Mouse (Mus musculus): ENCODE data around the gene Rnf183. TPM values are rescaled to one million over a fixed set of nuclear protein-coding genes. Genes with fewer than 3 reads are reported as not detected.

Rnf183 gene
- polyA plus RNA-seq, 1 experiment from 2014 or later, result not detected

DNA sequence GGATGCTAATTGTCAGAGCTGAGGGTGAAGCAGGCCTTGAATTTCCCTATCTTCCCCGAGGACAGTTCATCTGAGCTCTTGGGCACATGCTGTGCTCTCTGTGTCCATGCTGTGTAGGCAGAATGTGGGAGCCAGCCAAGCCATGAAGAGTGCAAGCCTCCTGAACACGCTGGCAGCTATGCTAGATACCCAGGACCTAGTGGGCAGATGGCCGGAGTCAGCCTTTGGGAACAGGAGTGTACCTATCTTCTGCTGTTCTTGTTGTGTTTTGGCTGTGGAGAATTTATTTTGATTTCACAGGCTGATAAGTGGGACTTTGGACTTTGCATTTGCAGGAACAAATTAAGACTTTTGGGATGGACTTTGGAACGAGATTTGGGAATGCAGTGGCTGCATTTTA is 5.5 kb upstream of the Rnf183 start:
- ATAC-seq (ENCODE audit: insufficient number of reproducible peaks, insufficient read depth, low FRiP score, low read depth), result no peak
- Histone ChIP-seq H3K36me3 (ENCODE audit: control insufficient read depth, insufficient read depth, low read length) (no peaks in the 10 kb centered on the region), H3K4me3 (ENCODE audit: control insufficient read depth in 1 of 2, insufficient read depth in 1 of 2, low read depth in 1 of 2, low read length in 2 of 2) (no peak overlapping the region), H3K4me1 (ENCODE audit: control insufficient read depth in 2 of 2, insufficient read depth in 2 of 2, low read length in 2 of 2) (no peaks in the 10 kb centered on the region), H3K9me3 (ENCODE audit: control insufficient read depth, low read length) (no peaks in the 10 kb centered on the region), H3K27ac (replicated peaks in 1 of 2; ENCODE audit: control insufficient read depth in 1 of 2, insufficient read depth in 1 of 2, low read depth in 2 of 2, low read length in 2 of 2) (no peak overlapping the region), H3K27me3 (ENCODE audit: control insufficient read depth, insufficient read depth, low read length) (no peaks in the 10 kb centered on the region), H3K9ac (ENCODE audit: low read length) (no peak overlapping the region), H3K4me2 (ENCODE audit: low read length) (no peak overlapping the region)
- WGBS, result 70% methylated on average over 4 of the region's 4 CpGs

DNA sequence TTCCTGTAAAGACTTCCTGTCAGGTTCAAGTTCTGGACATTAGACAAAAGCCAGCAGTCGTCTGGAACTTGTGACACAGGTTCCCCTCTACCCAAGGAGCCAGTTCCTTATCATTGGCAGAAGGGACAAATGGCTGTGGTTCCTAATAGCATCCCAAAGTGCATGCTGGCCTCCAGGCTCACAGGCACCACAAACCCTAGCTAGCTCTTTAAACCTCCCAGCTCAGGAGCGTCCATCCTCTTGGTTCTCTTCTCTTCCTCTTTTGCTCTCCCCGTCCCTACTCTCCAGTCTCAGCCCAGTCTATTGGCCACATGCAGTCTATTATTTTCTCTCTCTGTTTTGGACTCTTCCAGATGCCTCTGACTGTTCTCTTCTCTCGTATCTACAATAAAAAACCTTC is 4.7 kb upstream of the Rnf183 start:
- no peak overlapping the region for H3K27ac ChIP-seq (replicated peaks in 1 of 2; ENCODE audit: control insufficient read depth in 1 of 2, insufficient read depth in 1 of 2, low read depth in 2 of 2, low read length in 2 of 2)
- WGBS, result 58% methylated on average over 4 of the region's 4 CpGs
- no peak for ATAC-seq (ENCODE audit: insufficient number of reproducible peaks, insufficient read depth, low FRiP score, low read depth)
- H3K36me3 ChIP-seq (ENCODE audit: control insufficient read depth, insufficient read depth, low read length), result no peaks in the 10 kb centered on the region
- no peak overlapping the region for H3K4me2 ChIP-seq (ENCODE audit: low read length)
- H3K4me3 ChIP-seq (ENCODE audit: control insufficient read depth in 1 of 2, insufficient read depth in 1 of 2, low read depth in 1 of 2, low read length in 2 of 2), result no peak overlapping the region
- H3K9me3 ChIP-seq (ENCODE audit: control insufficient read depth, low read length), result no peaks in the 10 kb centered on the region
- H3K27me3 ChIP-seq (ENCODE audit: control insufficient read depth, insufficient read depth, low read length), result no peaks in the 10 kb centered on the region
- no peak overlapping the region for H3K9ac ChIP-seq (ENCODE audit: low read length)
- no peaks in the 10 kb centered on the region for H3K4me1 ChIP-seq (ENCODE audit: control insufficient read depth in 2 of 2, insufficient read depth in 2 of 2, low read length in 2 of 2)

DNA sequence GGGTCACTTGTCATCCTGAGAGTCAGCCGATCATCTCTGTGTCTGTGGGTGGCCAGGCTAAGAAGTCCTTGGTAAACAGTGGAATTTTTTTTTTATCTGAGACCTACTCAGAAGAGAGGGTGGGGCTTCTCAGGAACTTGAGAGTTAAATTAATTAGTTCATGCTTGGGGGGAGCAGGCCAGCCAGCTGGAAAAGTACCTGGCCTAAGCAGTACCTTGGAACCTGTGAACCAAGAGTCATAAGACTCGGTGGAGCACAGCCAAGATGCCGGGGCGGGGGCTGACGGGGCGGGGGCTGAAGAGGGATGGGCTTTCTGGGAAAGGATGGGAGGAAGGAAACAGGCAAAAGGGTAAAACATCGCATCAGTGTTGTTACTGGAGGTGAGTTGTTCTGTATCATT is 2.8 kb upstream of the Rnf183 start:
- no peaks in the 10 kb centered on the region for H3K9me3 ChIP-seq (ENCODE audit: control insufficient read depth, low read length)
- no peaks in the 10 kb centered on the region for H3K27me3 ChIP-seq (ENCODE audit: control insufficient read depth, insufficient read depth, low read length)
- no peak overlapping the region for H3K9ac ChIP-seq (ENCODE audit: low read length)
- no peak overlapping the region for H3K4me3 ChIP-seq (ENCODE audit: control insufficient read depth in 1 of 2, insufficient read depth in 1 of 2, low read depth in 1 of 2, low read length in 2 of 2)
- no peak overlapping the region for H3K27ac ChIP-seq (replicated peaks in 1 of 2; ENCODE audit: control insufficient read depth in 1 of 2, insufficient read depth in 1 of 2, low read depth in 2 of 2, low read length in 2 of 2)
- no peaks in the 10 kb centered on the region for H3K4me1 ChIP-seq (ENCODE audit: control insufficient read depth in 2 of 2, insufficient read depth in 2 of 2, low read length in 2 of 2)
- H3K36me3 ChIP-seq (ENCODE audit: control insufficient read depth, insufficient read depth, low read length), result no peaks in the 10 kb centered on the region
- 89% methylated on average over 7 of the region's 7 CpGs for WGBS
- no peak overlapping the region for H3K4me2 ChIP-seq (ENCODE audit: low read length)
- ATAC-seq (ENCODE audit: insufficient number of reproducible peaks, insufficient read depth, low FRiP score, low read depth), result no peak

DNA sequence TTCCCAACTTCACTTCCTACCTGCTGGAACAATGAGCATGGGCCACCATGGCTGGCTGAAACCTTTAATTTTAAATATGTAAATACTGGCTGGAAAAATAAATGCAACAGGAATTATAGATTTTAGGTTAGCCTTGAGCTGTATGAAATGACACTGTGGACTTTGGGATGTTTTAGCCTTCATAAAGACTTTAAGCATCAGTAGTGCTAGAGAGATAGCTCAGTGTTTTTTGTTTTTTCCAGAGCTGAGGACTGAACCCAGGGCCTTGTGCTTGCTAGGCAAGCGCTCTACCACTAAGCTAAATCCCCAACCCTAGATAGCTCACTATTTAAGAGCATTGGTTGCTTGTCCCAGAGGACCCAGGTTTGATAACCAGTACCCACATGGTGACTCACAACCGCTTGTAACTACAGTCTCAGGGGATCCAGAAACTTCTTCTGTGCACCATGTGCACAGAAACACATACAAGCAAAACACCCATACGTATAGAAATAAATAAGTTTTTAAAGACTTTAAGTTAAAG is 2.3 kb upstream of the Rnf183 start:
- Histone ChIP-seq H3K4me1 (ENCODE audit: control insufficient read depth in 2 of 2, insufficient read depth in 2 of 2, low read length in 2 of 2) (no peaks in the 10 kb centered on the region), H3K9ac (ENCODE audit: low read length) (no peak overlapping the region), H3K4me3 (ENCODE audit: control insufficient read depth in 1 of 2, insufficient read depth in 1 of 2, low read depth in 1 of 2, low read length in 2 of 2) (no peak overlapping the region), H3K27ac (replicated peaks in 1 of 2; ENCODE audit: control insufficient read depth in 1 of 2, insufficient read depth in 1 of 2, low read depth in 2 of 2, low read length in 2 of 2) (no peak overlapping the region), H3K27me3 (ENCODE audit: control insufficient read depth, insufficient read depth, low read length) (no peaks in the 10 kb centered on the region), H3K36me3 (ENCODE audit: control insufficient read depth, insufficient read depth, low read length) (no peaks in the 10 kb centered on the region), H3K9me3 (ENCODE audit: control insufficient read depth, low read length) (no peaks in the 10 kb centered on the region), H3K4me2 (ENCODE audit: low read length) (no peak overlapping the region)
- 77% methylated on average over 3 of the region's 3 CpGs for WGBS
- no peak for ATAC-seq (ENCODE audit: insufficient number of reproducible peaks, insufficient read depth, low FRiP score, low read depth)

DNA sequence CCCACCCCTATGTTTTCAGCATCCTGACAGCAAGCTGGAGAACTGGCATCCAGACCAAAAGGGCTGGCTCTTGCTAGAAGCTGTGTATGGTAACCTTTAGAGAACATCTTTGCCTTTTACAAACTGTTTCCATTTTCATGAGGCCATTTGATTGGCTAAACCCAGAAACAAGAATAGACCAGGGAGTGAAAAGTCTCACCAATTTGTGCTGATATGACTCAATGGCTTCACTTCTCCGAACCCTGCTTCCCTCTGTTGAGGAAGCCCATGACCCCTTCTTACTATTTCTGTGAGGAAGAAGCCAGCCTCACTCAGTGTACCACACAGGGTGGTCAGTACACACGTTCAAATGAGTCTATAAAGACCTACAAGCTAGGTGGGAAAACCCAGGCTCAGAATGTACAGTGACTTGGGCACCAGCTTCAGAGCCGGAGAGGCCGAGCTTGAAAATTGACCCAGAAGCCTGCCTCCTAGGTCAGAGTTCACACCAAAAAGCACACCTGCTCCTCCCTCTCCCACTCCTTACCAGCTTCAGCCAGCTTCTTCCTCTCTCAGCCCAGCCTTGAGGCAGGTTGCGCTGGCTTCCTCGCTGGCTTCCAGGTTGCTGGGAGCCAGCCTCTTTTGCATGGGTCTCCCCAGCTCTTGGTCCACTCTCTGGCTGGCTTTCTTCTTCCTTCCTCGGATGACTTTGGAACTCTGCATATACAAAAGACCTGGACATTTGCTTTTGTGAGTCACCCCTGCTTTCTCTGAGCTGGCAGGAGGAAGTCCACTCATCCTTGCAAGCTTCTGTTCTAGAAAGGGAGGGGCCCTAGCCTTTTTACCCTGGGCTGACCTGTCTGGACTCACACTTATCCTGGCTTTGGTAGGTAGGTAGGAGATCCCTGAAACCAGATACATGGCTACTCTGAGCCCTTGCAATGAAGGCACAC is 847 bp downstream of the Rnf183 start:
- no peaks in the 10 kb centered on the region for H3K36me3 ChIP-seq (ENCODE audit: control insufficient read depth, insufficient read depth, low read length)
- no peaks in the 10 kb centered on the region for H3K9me3 ChIP-seq (ENCODE audit: control insufficient read depth, low read length)
- H3K4me2 ChIP-seq (ENCODE audit: low read length), result no peak overlapping the region
- no peak overlapping the region for H3K27ac ChIP-seq (replicated peaks in 1 of 2; ENCODE audit: control insufficient read depth in 1 of 2, insufficient read depth in 1 of 2, low read depth in 2 of 2, low read length in 2 of 2)
- no peak for ATAC-seq (ENCODE audit: insufficient number of reproducible peaks, insufficient read depth, low FRiP score, low read depth)
- WGBS, result 66% methylated on average over 7 of the region's 7 CpGs
- no peak overlapping the region for H3K9ac ChIP-seq (ENCODE audit: low read length)
- H3K27me3 ChIP-seq (ENCODE audit: control insufficient read depth, insufficient read depth, low read length), result no peaks in the 10 kb centered on the region
- no peaks in the 10 kb centered on the region for H3K4me1 ChIP-seq (ENCODE audit: control insufficient read depth in 2 of 2, insufficient read depth in 2 of 2, low read length in 2 of 2)
- H3K4me3 ChIP-seq (ENCODE audit: control insufficient read depth in 1 of 2, insufficient read depth in 1 of 2, low read depth in 1 of 2, low read length in 2 of 2), result no peak overlapping the region

DNA sequence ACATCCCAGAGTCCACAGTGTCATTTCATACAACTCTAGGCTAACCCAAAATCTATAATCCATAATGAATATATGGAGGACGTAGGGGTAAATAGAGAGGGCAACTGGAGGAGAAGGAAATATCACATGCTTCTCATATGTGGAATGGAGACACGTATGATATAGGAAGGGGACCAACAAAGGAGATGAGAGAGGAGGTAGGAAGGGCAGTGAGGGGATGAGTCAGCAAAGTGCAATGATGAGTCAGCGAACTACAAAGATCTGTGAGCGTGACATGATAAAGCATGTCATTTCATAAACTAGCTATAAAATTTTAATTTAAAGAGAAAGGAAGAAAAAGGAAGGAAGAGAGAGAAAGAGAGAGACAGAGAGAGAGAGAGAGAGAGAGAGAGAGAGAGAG is 3.5 kb downstream of the Rnf183 start:
- no peak overlapping the region for H3K4me3 ChIP-seq (ENCODE audit: control insufficient read depth in 1 of 2, insufficient read depth in 1 of 2, low read depth in 1 of 2, low read length in 2 of 2)
- ATAC-seq (ENCODE audit: insufficient number of reproducible peaks, insufficient read depth, low FRiP score, low read depth), result no peak
- H3K4me1 ChIP-seq (ENCODE audit: control insufficient read depth in 2 of 2, insufficient read depth in 2 of 2, low read length in 2 of 2), result peaks cover 0 to 3% of the 10 kb centered on the region in 2 experiments; a peak in 1 of 4 replicates
- no peaks in the 10 kb centered on the region for H3K36me3 ChIP-seq (ENCODE audit: control insufficient read depth, insufficient read depth, low read length)
- no peaks in the 10 kb centered on the region for H3K27me3 ChIP-seq (ENCODE audit: control insufficient read depth, insufficient read depth, low read length)
- no peak overlapping the region for H3K27ac ChIP-seq (replicated peaks in 1 of 2; ENCODE audit: control insufficient read depth in 1 of 2, insufficient read depth in 1 of 2, low read depth in 2 of 2, low read length in 2 of 2)
- no peaks in the 10 kb centered on the region for H3K9me3 ChIP-seq (ENCODE audit: control insufficient read depth, low read length)
- WGBS, result 73% methylated on average over 4 of the region's 4 CpGs
- no peak overlapping the region for H3K9ac ChIP-seq (ENCODE audit: low read length)
- H3K4me2 ChIP-seq (ENCODE audit: low read length), result no peak overlapping the region

DNA sequence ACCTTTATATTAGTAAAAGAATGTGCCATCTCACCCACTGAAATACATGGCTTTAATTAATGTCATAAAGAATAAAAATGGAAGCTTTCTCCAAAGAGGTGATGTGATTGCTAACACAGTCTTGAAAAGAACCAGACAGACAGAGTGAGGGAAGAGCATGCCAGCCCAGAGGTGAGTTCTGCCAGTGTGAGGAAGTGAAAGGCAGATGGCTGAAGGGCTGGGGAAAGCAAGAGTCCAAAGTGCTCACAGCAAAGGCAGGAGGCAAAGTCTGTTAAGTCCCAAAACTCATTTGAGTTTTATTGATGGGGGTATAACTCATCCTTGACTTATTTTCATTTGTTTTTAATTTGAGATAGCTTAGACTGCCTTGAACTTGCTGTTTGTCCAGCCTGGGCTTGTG is 4.4 kb downstream of the Rnf183 start:
- Histone ChIP-seq H3K9ac (ENCODE audit: low read length) (no peak overlapping the region), H3K36me3 (ENCODE audit: control insufficient read depth, insufficient read depth, low read length) (peaks cover under 1% of the 10 kb centered on the region; the same call in 1 of the 2 replicates), H3K27ac (replicated peaks in 1 of 2; ENCODE audit: control insufficient read depth in 1 of 2, insufficient read depth in 1 of 2, low read depth in 2 of 2, low read length in 2 of 2) (no peak overlapping the region), H3K4me1 (ENCODE audit: control insufficient read depth in 2 of 2, insufficient read depth in 2 of 2, low read length in 2 of 2) (peaks cover 0 to 3% of the 10 kb centered on the region in 2 experiments; a peak in 1 of 4 replicates), H3K4me2 (ENCODE audit: low read length) (no peak overlapping the region), H3K9me3 (ENCODE audit: control insufficient read depth, low read length) (no peaks in the 10 kb centered on the region), H3K4me3 (ENCODE audit: control insufficient read depth in 1 of 2, insufficient read depth in 1 of 2, low read depth in 1 of 2, low read length in 2 of 2) (no peak overlapping the region), H3K27me3 (ENCODE audit: control insufficient read depth, insufficient read depth, low read length) (no peaks in the 10 kb centered on the region)
- ATAC-seq (ENCODE audit: insufficient number of reproducible peaks, insufficient read depth, low FRiP score, low read depth), result no peak

Measured in heart, embryonic 14.5 days (tissue).